Mouse (Mus musculus) hindbrain, embryonic 10.5 days (tissue): ENCODE measurements at regions not wholly inside any gene's neighbourhood (a gene's known extent, or its start where the extent isn't known, plus 50 kb on each side); places are given as distances from the start of the nearest gene placed in this dataset.
A peak's percentile ranks its signal among the peaks of the same experiment; 100 is the strongest.

Source experiments
- DNase-seq: peaks from one replicate; pipeline ENCODE4 v3.0.0-alpha.2; 2017; ENCODE audit warnings: low spot score
- H3K27ac ChIP-seq: fragments of 300-500 bp; sonication (generic); 2 replicates; pipeline ENCODE4 v1.5.1; 2016; ENCODE audit warnings: mild to moderate bottlenecking, moderate library complexity
- H3K27me3 ChIP-seq: fragments of 300-500 bp; sonication (generic); 2 replicates; pipeline ENCODE4 v1.6.1; 2016; ENCODE audit warnings: mild to moderate bottlenecking; ENCODE audit not compliant: poor library complexity, insufficient read depth, severe bottlenecking
- H3K36me3 ChIP-seq: fragments of 300-500 bp; sonication (generic); 2 replicates; pipeline ENCODE4 v1.6.1; 2016; ENCODE audit warnings: mild to moderate bottlenecking, moderate library complexity
- H3K4me1 ChIP-seq: fragments of 300-500 bp; sonication (generic); replicated peaks from 2 replicates; pipeline ENCODE4 v1.6.1; 2016; ENCODE audit warnings: mild to moderate bottlenecking
- H3K4me3 ChIP-seq: fragments of 300-500 bp; sonication (generic); 2 replicates; pipeline ENCODE4 v1.5.1; 2016; ENCODE audit warnings: mild to moderate bottlenecking, moderate library complexity
- H3K9me3 ChIP-seq: fragments of 300-500 bp; sonication (generic); 2 replicates; pipeline ENCODE4 v1.6.1; 2016; ENCODE audit warnings: mild to moderate bottlenecking, moderate library complexity
- WGBS: fragments of 180-500 bp; shearing (Covaris S2); methylation state at CpG from one replicate; pipeline ENCODE4 v1.1.7; 2016; 5-methylcytosine and 5-hydroxymethylcytosine counted together

GRCm38 (mm10) chr1:163190841-163191240 is 105.4 kb upstream of the Mroh9 start:
- 78% methylated on average over 2 of the region's 2 CpGs for WGBS

GRCm38 (mm10) chr1:163181851-163182250 is 96.4 kb upstream of the Mroh9 start:
- Histone ChIP-seq H3K4me3 (no peak overlapping the region), H3K27me3 (no peaks in the 10 kb centered on the region), H3K27ac (no peak overlapping the region), H3K36me3 (no peaks in the 10 kb centered on the region), H3K4me1 (0 out of 2 replicates have a peak, but pooled peaks cover 4% of the 10 kb centered on the region), H3K9me3 (no peaks in the 10 kb centered on the region)
- no peak for DNase-seq
- 75% methylated on average over 2 of the region's 2 CpGs for WGBS

More at GRCm38 (mm10) chr1:163190841-163191240, 105.4 kb upstream of the Mroh9 start:
- Histone ChIP-seq H3K27ac (no peak overlapping the region), H3K27me3 (no peaks in the 10 kb centered on the region), H3K36me3 (no peaks in the 10 kb centered on the region), H3K9me3 (no peaks in the 10 kb centered on the region), H3K4me1 (no peaks in the 10 kb centered on the region), H3K4me3 (no peak overlapping the region)
- DNase-seq = no peak

- WGBS = 51% methylated on average over 3 of the region's 3 CpGs
- Histone ChIP-seq H3K4me3 (no peak overlapping the region), H3K27ac (no peak overlapping the region), H3K9me3 (no peaks in the 10 kb centered on the region), H3K4me1 (0 out of 2 replicates have a peak, but pooled peaks cover 4% of the 10 kb centered on the region), H3K27me3 (no peaks in the 10 kb centered on the region), H3K36me3 (no peaks in the 10 kb centered on the region)
- no peak for DNase-seq
Observed at GRCm38 (mm10) chr1:163177011-163177410, 91.5 kb upstream of the Mroh9 start.

- no peak overlapping the region for H3K4me3 ChIP-seq
- H3K36me3 ChIP-seq = no peaks in the 10 kb centered on the region
- H3K27ac ChIP-seq = no peak overlapping the region
- DNase-seq = no peak
- peaks cover 8% of the 10 kb centered on the region for H3K9me3 ChIP-seq
- no peaks in the 10 kb centered on the region for H3K27me3 ChIP-seq
- H3K4me1 ChIP-seq = no peaks in the 10 kb centered on the region
Observed at GRCm38 (mm10) chr1:163167051-163167450, 81.6 kb upstream of the Mroh9 start.

GRCm38 (mm10) chr1:163163636-163164035 is 78.2 kb upstream of the Mroh9 start:
- WGBS = 19% methylated on average over 2 of the region's 2 CpGs
- DNase-seq = no peak
- H3K27me3 ChIP-seq = no peaks in the 10 kb centered on the region
- H3K4me3 ChIP-seq = no peak overlapping the region
- no peaks in the 10 kb centered on the region for H3K36me3 ChIP-seq
- no peak overlapping the region for H3K27ac ChIP-seq
- H3K9me3 ChIP-seq = no peaks in the 10 kb centered on the region
- H3K4me1 ChIP-seq = no peaks in the 10 kb centered on the region

GRCm38 (mm10) chr1:163159911-163160310 is 74.4 kb upstream of the Mroh9 start:
- 60% methylated on average over 3 of the region's 3 CpGs for WGBS
- Histone ChIP-seq H3K4me3 (no peak overlapping the region), H3K4me1 (no peaks in the 10 kb centered on the region), H3K36me3 (no peaks in the 10 kb centered on the region), H3K27me3 (no peaks in the 10 kb centered on the region), H3K9me3 (no peaks in the 10 kb centered on the region), H3K27ac (no peak overlapping the region)
- peak; percentile 21 for DNase-seq

GRCm38 (mm10) chr1:163158491-163158890 is 73.0 kb upstream of the Mroh9 start:
- Histone ChIP-seq H3K27me3 (no peaks in the 10 kb centered on the region), H3K4me1 (no peaks in the 10 kb centered on the region), H3K27ac (no peak overlapping the region), H3K4me3 (no peak overlapping the region), H3K36me3 (no peaks in the 10 kb centered on the region), H3K9me3 (no peaks in the 10 kb centered on the region)
- WGBS = 64% methylated on average over 5 of the region's 5 CpGs
- no peak for DNase-seq

GRCm38 (mm10) chr1:163150203-163150855 is 64.9 kb upstream of the Mroh9 start:
- Histone ChIP-seq H3K27me3 (no peaks in the 10 kb centered on the region), H3K9me3 (no peaks in the 10 kb centered on the region), H3K4me1 (no peaks in the 10 kb centered on the region), H3K36me3 (no peaks in the 10 kb centered on the region), H3K27ac (no peak overlapping the region), H3K4me3 (peak overlapping the region; percentile 37)
- 34% methylated on average over 13 of the region's 13 CpGs for WGBS
- peak; percentile 60 for DNase-seq

GRCm38 (mm10) chr1:163146641-163147040 is 61.2 kb upstream of the Mroh9 start:
- 77% methylated on average over 1 of the region's 1 CpGs for WGBS
- Histone ChIP-seq H3K27ac (no peak overlapping the region), H3K36me3 (no peaks in the 10 kb centered on the region), H3K4me3 (no peak overlapping the region), H3K4me1 (no peaks in the 10 kb centered on the region), H3K27me3 (no peaks in the 10 kb centered on the region), H3K9me3 (no peaks in the 10 kb centered on the region)
- DNase-seq = no peak

- DNase-seq = no peak
- no peaks in the 10 kb centered on the region for H3K36me3 ChIP-seq
- WGBS = 80% methylated on average over 1 of the region's 1 CpGs
- H3K27ac ChIP-seq = no peak overlapping the region
- no peaks in the 10 kb centered on the region for H3K27me3 ChIP-seq
- H3K4me1 ChIP-seq = no peaks in the 10 kb centered on the region
- H3K4me3 ChIP-seq = no peak overlapping the region
- no peaks in the 10 kb centered on the region for H3K9me3 ChIP-seq
Observed at GRCm38 (mm10) chr1:163143113-163143512, 57.6 kb upstream of the Mroh9 start.

- 85% methylated on average over 1 of the region's 1 CpGs for WGBS
- no peak overlapping the region for H3K27ac ChIP-seq
- no peak for DNase-seq
- H3K4me3 ChIP-seq = no peak overlapping the region
- H3K9me3 ChIP-seq = no peaks in the 10 kb centered on the region
- no peaks in the 10 kb centered on the region for H3K4me1 ChIP-seq
- no peaks in the 10 kb centered on the region for H3K27me3 ChIP-seq
- no peaks in the 10 kb centered on the region for H3K36me3 ChIP-seq
Observed at GRCm38 (mm10) chr1:163141471-163141870, 56.0 kb upstream of the Mroh9 start.

GRCm38 (mm10) chr1:163138179-163138578 is 52.7 kb upstream of the Mroh9 start:
- H3K4me1 ChIP-seq = no peaks in the 10 kb centered on the region
- 77% methylated on average over 1 of the region's 1 CpGs for WGBS
- H3K27ac ChIP-seq = no peak overlapping the region
- H3K4me3 ChIP-seq = no peak overlapping the region
- no peak for DNase-seq
- H3K27me3 ChIP-seq = no peaks in the 10 kb centered on the region
- no peaks in the 10 kb centered on the region for H3K36me3 ChIP-seq
- no peaks in the 10 kb centered on the region for H3K9me3 ChIP-seq
